Mouse (Mus musculus) ES-Bruce4 (cell line): ENCODE results near the gene Fam129c. TPM values are rescaled to one million over a fixed set of nuclear protein-coding genes. Genes with fewer than 3 reads are reported as not detected.
A peak's percentile ranks its signal among the peaks of the same experiment; 100 is the strongest.

Experiments
- H3K27ac ChIP-seq: 2 replicates; pipeline ENCODE4 v1.5.1; 2012; ENCODE audit warnings: low read length, inconsistent platforms; ENCODE audit not compliant: insufficient read depth
- H3K27me3 ChIP-seq: 2 replicates; pipeline ENCODE4 v1.6.1; 2012; ENCODE audit warnings: mild to moderate bottlenecking, low read length, inconsistent platforms; ENCODE audit not compliant: control insufficient read depth, poor library complexity, insufficient read depth, severe bottlenecking
- H3K36me3 ChIP-seq: 2 replicates; pipeline ENCODE4 v1.6.1; 2012; ENCODE audit warnings: inconsistent platforms, mild to moderate bottlenecking, low read length, moderate library complexity; ENCODE audit not compliant: control insufficient read depth, poor library complexity, insufficient read depth, severe bottlenecking
- H3K4me1 ChIP-seq: one replicate; pipeline ENCODE4 v1.8.1; 2011; ENCODE audit warnings: low read length; ENCODE audit not compliant: control insufficient read depth, insufficient read depth
- H3K4me3 ChIP-seq: 2 replicates; pipeline ENCODE4 v1.5.1; 2011; ENCODE audit warnings: low read depth, mild to moderate bottlenecking, low read length
- H3K9ac ChIP-seq: 2 replicates; pipeline ENCODE4 v1.6.1; 2012; ENCODE audit warnings: low read depth, mild to moderate bottlenecking, inconsistent platforms; ENCODE audit not compliant: poor library complexity, severe bottlenecking
- H3K9me3 ChIP-seq: replicated peaks from 2 replicates; pipeline ENCODE4 v1.6.1; 2012; ENCODE audit warnings: mild to moderate bottlenecking, low read length, inconsistent platforms; ENCODE audit not compliant: control insufficient read depth, poor library complexity, insufficient read depth, severe bottlenecking
- CTCF ChIP-seq: IDR thresholded peaks from one replicate; pipeline ENCODE4 v1.8.1; 2011; ENCODE audit warnings: low read depth, low read length
- EP300 ChIP-seq: IDR thresholded peaks from 2 replicates; pipeline ENCODE4 v1.6.1; 2011; ENCODE audit warnings: low read depth, low read length; ENCODE audit not compliant: insufficient read depth
- POLR2A ChIP-seq: IDR thresholded peaks from one replicate; pipeline ENCODE4 v1.8.1; 2011; ENCODE audit warnings: low read length; ENCODE audit not compliant: insufficient read depth
- polyA plus RNA-seq: library from polyadenylated mRNA; stranded (reverse); fragments of >200 nt; gene quantifications from 2 replicates; pipeline ENCODE4 v1.2.4, GENCODE M21; 2011; ENCODE audit warnings: low read depth; ENCODE audit not compliant: missing spikeins, insufficient read depth, insufficient read length

Gene Fam129c
- polyA plus RNA-seq, 1 experiment, result 6.4 TPM

DNA sequence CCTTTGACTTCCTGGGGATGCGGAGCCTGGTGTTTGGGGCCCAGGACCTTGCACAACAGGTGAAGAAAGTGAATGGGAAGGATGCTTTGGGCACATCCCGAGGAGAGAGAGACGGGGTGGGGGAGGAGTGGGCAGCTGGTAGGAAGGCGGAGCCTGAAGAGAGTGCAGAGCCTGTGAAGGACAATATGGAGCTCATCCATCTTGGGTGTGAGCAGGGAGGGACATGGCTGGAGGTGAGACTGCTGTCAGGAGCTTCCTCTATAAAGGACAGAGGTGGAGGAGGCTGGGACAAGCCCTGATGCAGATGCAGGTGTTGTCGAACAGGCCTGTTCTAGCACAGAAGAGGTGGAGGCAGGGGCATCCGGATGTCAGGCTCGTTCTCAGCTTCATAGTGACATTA, 6.6 kb downstream of the Fam129c start:
- Histone ChIP-seq H3K27ac (0 out of 2 replicates have a peak overlapping the region, but pooled peaks have one; percentile 2), H3K36me3 (no peaks in the 10 kb centered on the region), H3K27me3 (no peaks in the 10 kb centered on the region), H3K4me3 (0 out of 2 replicates have a peak overlapping the region, but pooled peaks have one; percentile 2), H3K9ac (no peak overlapping the region), H3K9me3 (no peaks in the 10 kb centered on the region), H3K4me1 (peaks cover 5% of the 10 kb centered on the region)
- TF ChIP-seq CTCF (no peak), EP300 (no peak)

- H3K36me3 ChIP-seq, result peaks cover 10% of the 10 kb centered on the region
- peak within 1 kb of the TSS; percentile 90 for H3K9ac ChIP-seq
- H3K4me1 ChIP-seq, result no peaks in the 10 kb centered on the region
- no peaks in the 10 kb centered on the region for H3K27me3 ChIP-seq
- TF ChIP-seq CTCF, result no peak
- TF ChIP-seq EP300, result no peak
- TF ChIP-seq POLR2A, result no peak
- H3K27ac ChIP-seq, result peak within 1 kb of the TSS; percentile 36; the same call in 1 of the 2 replicates
- peak within 1 kb of the TSS; percentile 90 for H3K4me3 ChIP-seq
- no peaks in the 10 kb centered on the region for H3K9me3 ChIP-seq
Observed at GRCm38 (mm10) chr8:71610822-71611651, 13.6 kb downstream of the Fam129c start, which contains the start of gene Colgalt1. Colgalt1 (plus strand) TSS chr8:71610998.

GRCm38 (mm10) chr8:71612141-71612540, 14.7 kb downstream of the Fam129c start:
- H3K27me3 ChIP-seq, result no peaks in the 10 kb centered on the region
- H3K4me3 ChIP-seq, result peak overlapping the region; percentile 90
- H3K36me3 ChIP-seq, result peaks cover 10% of the 10 kb centered on the region
- H3K9me3 ChIP-seq, result no peaks in the 10 kb centered on the region
- H3K9ac ChIP-seq, result peak overlapping the region; percentile 90
- H3K27ac ChIP-seq, result no peak overlapping the region
- H3K4me1 ChIP-seq, result no peaks in the 10 kb centered on the region
- TF ChIP-seq CTCF, result no peak
- TF ChIP-seq EP300, result 0 out of 2 replicates have a peak, but pooled peaks have one; percentile 32
- no peak for TF ChIP-seq POLR2A

GRCm38 (mm10) chr8:71613418-71613817, 16.0 kb downstream of the Fam129c start:
- peaks cover 19% of the 10 kb centered on the region for H3K36me3 ChIP-seq
- no peak for TF ChIP-seq EP300
- TF ChIP-seq POLR2A, result no peak
- TF ChIP-seq CTCF, result no peak
- no peaks in the 10 kb centered on the region for H3K27me3 ChIP-seq
- H3K9me3 ChIP-seq, result no peaks in the 10 kb centered on the region
- no peak overlapping the region for H3K27ac ChIP-seq
- H3K9ac ChIP-seq, result no peak overlapping the region
- H3K4me1 ChIP-seq, result no peaks in the 10 kb centered on the region
- no peak overlapping the region for H3K4me3 ChIP-seq

DNA sequence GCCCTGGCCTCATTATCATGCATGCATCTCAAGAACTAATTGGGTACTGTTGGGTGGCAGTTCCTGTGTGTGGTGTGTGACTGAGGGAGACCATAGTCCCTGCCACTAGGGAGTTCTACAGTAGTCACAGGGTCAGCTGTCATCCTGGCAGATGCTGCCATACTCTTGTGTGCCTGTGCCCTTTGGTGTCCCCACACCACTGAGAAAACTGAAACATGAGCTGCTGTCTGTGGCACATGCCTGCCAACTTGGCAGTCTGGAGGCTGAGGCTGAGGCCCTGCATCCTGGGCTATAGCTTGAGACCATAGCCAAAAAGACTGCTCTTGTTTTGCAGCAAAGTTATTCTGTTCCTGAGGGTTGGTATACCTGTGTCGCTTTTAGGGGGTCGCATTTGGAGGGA, 22.3 kb downstream of the Fam129c start:
- Histone ChIP-seq H3K27ac (no peak overlapping the region), H3K9me3 (peaks cover 22% of the 10 kb centered on the region), H3K4me3 (no peak overlapping the region), H3K36me3 (peaks cover 45% of the 10 kb centered on the region), H3K4me1 (no peaks in the 10 kb centered on the region), H3K9ac (no peak overlapping the region), H3K27me3 (no peaks in the 10 kb centered on the region)
- TF ChIP-seq CTCF (no peak), POLR2A (no peak), EP300 (no peak)

- H3K36me3 ChIP-seq, result peaks cover 31% of the 10 kb centered on the region
- H3K9me3 ChIP-seq, result peaks cover 22% of the 10 kb centered on the region
- no peak for TF ChIP-seq POLR2A
- no peak for TF ChIP-seq CTCF
- no peak for TF ChIP-seq EP300
- H3K27me3 ChIP-seq, result no peaks in the 10 kb centered on the region
- peaks cover 7% of the 10 kb centered on the region for H3K4me1 ChIP-seq
- H3K4me3 ChIP-seq, result no peak overlapping the region
- H3K9ac ChIP-seq, result no peak overlapping the region
- no peak overlapping the region for H3K27ac ChIP-seq
Observed at GRCm38 (mm10) chr8:71625088-71625487, 27.6 kb downstream of the Fam129c start.
